Mouse (Mus musculus): ENCODE results near the gene Pdia2.
A peak's percentile ranks its signal among the peaks of the same experiment; 100 is the strongest.

DNA sequence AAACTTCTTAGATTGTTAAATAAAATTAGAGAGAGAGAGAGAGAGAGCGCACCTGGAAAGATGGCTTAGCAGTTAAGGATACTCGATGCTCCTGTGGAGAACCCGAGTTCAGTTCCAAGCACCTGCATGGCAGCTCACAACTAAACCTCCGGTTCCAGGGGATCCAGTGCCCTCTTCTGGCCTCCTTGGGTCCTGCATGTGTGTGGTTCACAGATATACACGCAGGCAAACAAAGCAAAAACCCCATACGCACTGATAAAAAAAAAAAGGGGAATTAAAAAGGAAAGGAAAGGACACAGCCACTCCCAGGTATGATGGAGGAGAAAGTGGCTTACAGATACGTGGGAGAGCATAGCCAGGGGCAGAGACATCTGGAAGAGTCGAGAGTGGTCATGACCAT lies 34.0 kb upstream of the Pdia2 start:
- TF ChIP-seq CTCF (IDR thresholded peaks at IDR 0.05; ENCODE audit: extremely low read depth, insufficient read depth, low read length) (0 out of 2 replicates have a peak, but pooled peaks have one; percentile 11), POLR2A (IDR thresholded peaks at IDR 0.05; ENCODE audit: extremely low read depth, insufficient read depth, low read length) (no peak)

All from cortical plate, adult 2 months (tissue).